Mouse (Mus musculus) ovary, postnatal 36 days (tissue): ENCODE data around the gene Tnfrsf23.
"Not testable (repeated sequence)": the region's sequence is repeated elsewhere in the genome, so short reads cannot be mapped to it uniquely, and the experiment has no call there.

Source experiments
- DNase-seq: peaks from one replicate; pipeline ENCODE4 v3.0.0; 2022; ENCODE audit warnings: low spot score, mixed read lengths

The Tnfrsf23 gene

GRCm38 (mm10) chr7:143681566-143681965 lies 4.1 kb downstream of the Tnfrsf23 start:
- no peak for DNase-seq

- DNase-seq = not testable (repeated sequence)
These were observed 4.8 kb downstream of the Tnfrsf23 start for GRCm38 (mm10) chr7:143680836-143681235.

GRCm38 (mm10) chr7:143679650-143680049 lies 6.0 kb downstream of the Tnfrsf23 start:
- DNase-seq = not testable (repeated sequence)

- DNase-seq = no peak
These were observed 19.0 kb downstream of the Tnfrsf23 start for GRCm38 (mm10) chr7:143666427-143667311.

GRCm38 (mm10) chr7:143663470-143663869 lies 22.2 kb downstream of the Tnfrsf23 start:
- DNase-seq = no peak

- no peak for DNase-seq
These were observed 24.9 kb downstream of the Tnfrsf23 start for GRCm38 (mm10) chr7:143660797-143661196.

- not testable (repeated sequence) for DNase-seq
These were observed 35.8 kb downstream of the Tnfrsf23 start for GRCm38 (mm10) chr7:143649769-143650346.

- DNase-seq = peak; percentile 78
These were observed 36.5 kb downstream of the Tnfrsf23 start, which contains the start of gene Tnfrsf22 for GRCm38 (mm10) chr7:143649034-143649768. Gene Tnfrsf22, minus strand, starts transcription at chr7:143649661.

GRCm38 (mm10) chr7:143643949-143644348 lies 41.7 kb downstream of the Tnfrsf23 start:
- not testable (repeated sequence) for DNase-seq

GRCm38 (mm10) chr7:143636674-143637073 lies 49.0 kb downstream of the Tnfrsf23 start:
- DNase-seq = no peak

GRCm38 (mm10) chr7:143631503-143631902 lies 54.2 kb downstream of the Tnfrsf23 start:
- DNase-seq = no peak

- DNase-seq = no peak
These were observed 56.2 kb downstream of the Tnfrsf23 start for GRCm38 (mm10) chr7:143629501-143629900.

- DNase-seq = no peak
These were observed 57.1 kb downstream of the Tnfrsf23 start, which contains the start of gene Tnfrsf26 for GRCm38 (mm10) chr7:143628540-143628939. Gene Tnfrsf26, minus strand, starts transcription at chr7:143628722.

GRCm38 (mm10) chr7:143627555-143628286 lies 58.0 kb downstream of the Tnfrsf23 start:
- DNase-seq = no peak

GRCm38 (mm10) chr7:143626178-143626577 lies 59.5 kb downstream of the Tnfrsf23 start:
- DNase-seq = no peak

GRCm38 (mm10) chr7:143625151-143625550 lies 60.5 kb downstream of the Tnfrsf23 start:
- DNase-seq = no peak

- DNase-seq = no peak
These were observed 61.1 kb downstream of the Tnfrsf23 start for GRCm38 (mm10) chr7:143624561-143624960.

- no peak for DNase-seq
These were observed 64.7 kb downstream of the Tnfrsf23 start for GRCm38 (mm10) chr7:143620951-143621350.
